In the genomic region with DNA sequence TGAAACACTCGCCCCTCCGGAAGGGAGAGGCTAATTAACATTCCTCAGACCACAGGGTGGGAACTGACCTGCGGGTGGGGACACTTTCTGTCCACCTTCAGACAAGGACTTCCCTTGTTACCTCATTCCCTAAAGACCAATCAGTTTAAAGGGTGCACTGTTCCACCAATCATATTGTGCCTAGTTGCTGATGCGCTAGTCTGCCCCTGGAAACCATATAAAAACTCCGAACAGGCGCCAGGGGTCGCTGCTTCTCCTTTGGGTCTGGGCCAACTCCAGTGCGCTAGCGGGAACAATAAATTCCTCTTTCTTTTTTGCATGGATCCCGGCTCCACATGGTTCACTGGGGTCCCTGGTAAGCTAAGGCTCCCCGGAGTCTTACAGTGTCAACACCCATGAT, we compare ENCODE assay signal across 11 mouse cellular contexts. TPM values are rescaled to one million over a fixed set of nuclear protein-coding genes. Genes with fewer than 3 reads are reported as not detected.
DNase-seq lines count a peak whose midpoint lies in the region; TF ChIP-seq lines count a peak whose summit lies in the region.
"Had no signal": no experiment of that assay in that cellular context is flagged by ENCODE, and none has a peak within 500 bp of the region (broad histone marks: within the 10 kb centered on the region; RNA-seq: fewer than 3 reads in every experiment).

No protein-coding gene starts in this region.

- intact Hi-C loops in gastrocnemius, postnatal 14 days (cut with DNase I; ENCODE audit: low total_unique reads), result no loop called here
- intact Hi-C loops in gastrocnemius, postnatal 36 days (cut with DNase I), result no loop called here

- peaks cover 89% of the 10 kb centered on the region for H3K4me1 ChIP-seq in E14TG2a.4 (replicated peaks; ENCODE audit: low read depth, low read length)

- no peak overlapping the region for H3K27ac ChIP-seq in layer of hippocampus, adult 2 months
- H3K27ac ChIP-seq: limb, embryonic 13.5 days; neural tube, embryonic 12.5 days had no signal

- TF ChIP-seq CTCF in layer of hippocampus, adult 2 months (conservative IDR thresholded peaks at IDR 0.05), result peak; percentile 45
- TF ChIP-seq CTCF in E14TG2a.4 (conservative IDR thresholded peaks at IDR 0.05; ENCODE audit: low read length), result peak; percentile 32; the same call in 1 of the 2 replicates

- no peak overlapping the region for H3K4me3 ChIP-seq in layer of hippocampus, adult 2 months
- no peak overlapping the region for H3K4me3 ChIP-seq in E14TG2a.4 (replicated peaks; ENCODE audit: low read length)
- H3K4me3 ChIP-seq: limb, embryonic 13.5 days; neural tube, embryonic 12.5 days had no signal

- no peaks in the 10 kb centered on the region for H3K36me3 ChIP-seq in E14TG2a.4 (ENCODE audit: insufficient read depth, low read length)
- H3K36me3 ChIP-seq: limb, embryonic 13.5 days; neural tube, embryonic 12.5 days had no signal

- H3K27me3 ChIP-seq in E14TG2a.4 (ENCODE audit: insufficient read depth, low read length), result no peaks in the 10 kb centered on the region
- H3K27me3 ChIP-seq: limb, embryonic 13.5 days; neural tube, embryonic 12.5 days had no signal

- DNase-seq in gastrocnemius, postnatal 14 days, result peak; percentile 11
- DNase-seq in gastrocnemius, postnatal 36 days, result no peak
- no peak for DNase-seq in layer of hippocampus, adult 2 months (ENCODE audit: low spot score in 2 of 2)
- no peak for DNase-seq in layer of hippocampus, postnatal 10 days (ENCODE audit: low spot score in 2 of 2)
- peak; percentile 86 for DNase-seq in ZHBTc4 (ENCODE audit: low read depth, low spot score)
- DNase-seq in embryo, embryonic 10 days (ENCODE audit: low spot score), result no peak
- no peak for DNase-seq in layer of hippocampus, adult 18-20 months (ENCODE audit: low spot score in 2 of 2)
- DNase-seq: right cerebral cortex, adult 18-20 months had no signal

- no peaks in the 10 kb centered on the region for H3K9me3 ChIP-seq in E14TG2a.4 (ENCODE audit: low read length)
- H3K9me3 ChIP-seq: limb, embryonic 13.5 days; neural tube, embryonic 12.5 days had no signal

RNA-seq across cellular contexts. Expression of a gene that starts 29.1 kb away (rescaled TPM):
- 1 to 10 TPM; 6.5 to 6.9 TPM for total RNA-seq in gastrocnemius, postnatal 14 days (2021)
- total RNA-seq in gastrocnemius, postnatal 36 days (2021), result 1 to 10 TPM; 4.7 to 6.6 TPM
- total RNA-seq in layer of hippocampus, adult 2 months (2021), result 10 to 100 TPM; 25.2 to 25.7 TPM
- 10 to 100 TPM; 19.3 to 21.1 TPM for total RNA-seq in layer of hippocampus, postnatal 10 days (2021)
- 10 to 100 TPM; 25.9 to 27.2 TPM for total RNA-seq in layer of hippocampus, adult 18-20 months (2021)

RNA-seq across cellular contexts. Expression of a gene that starts 29.2 kb away (rescaled TPM):
- 1 to 10 TPM; 3.6 to 3.8 TPM for total RNA-seq in gastrocnemius, postnatal 14 days (2021)
- 1 to 10 TPM; 2.5 to 3.6 TPM for total RNA-seq in gastrocnemius, postnatal 36 days (2021)
- 1 to 10 TPM; 9.7 to 9.9 TPM for total RNA-seq in layer of hippocampus, adult 2 months (2021)
- 1 to 10 TPM; 8.4 to 8.6 TPM for total RNA-seq in layer of hippocampus, postnatal 10 days (2021)
- 10 to 100 TPM in 1 of 2 experiments, 1 to 10 TPM in 1; 8.6 to 10.1 TPM for total RNA-seq in layer of hippocampus, adult 18-20 months (2021)

Comparison
In these comparisons a context has a peak if more than half of its experiments do, and no peak if none do; other contexts are left out.
1. DNase-seq: peak in gastrocnemius, postnatal 14 days (single experiment) and ZHBTc4 (single experiment); none in gastrocnemius, postnatal 36 days (0 of 2), layer of hippocampus, adult 2 months (0 of 2), layer of hippocampus, postnatal 10 days (0 of 2), embryo, embryonic 10 days (single experiment) and layer of hippocampus, adult 18-20 months (0 of 2).